In genomic region chr8:123065214-123066100, GRCm38 (mm10) we compare ENCODE assay signal across 8 mouse cellular contexts. TPM values are rescaled to one million over a fixed set of nuclear protein-coding genes. Genes with fewer than 3 reads are reported as not detected.
DNase-seq lines count a peak whose midpoint lies in the region; ATAC-seq and TF ChIP-seq lines count a peak whose summit lies in the region.

No protein-coding gene starts in this region.

- DNase-seq in ES-CJ7 (ENCODE audit: low read depth, low spot score): peak; percentile 98
- peak; percentile 96 for DNase-seq in cerebellum, adult 11 months
- peak; percentile 98 for DNase-seq in forebrain, embryonic 14.5 days (ENCODE audit: low spot score)
- DNase-seq in heart, postnatal 25 days (ENCODE audit: low spot score): peak; percentile 92
- DNase-seq in layer of hippocampus, adult 18-20 months (ENCODE audit: low spot score in 2 of 2): peak; percentile 95 to 97
- DNase-seq in lung, adult 2 months: peak; percentile 92
- DNase-seq in thymus, adult 18-20 months: peak; percentile 90 to 93

- H3K4me1 ChIP-seq in forebrain, embryonic 14.5 days (ENCODE audit: control insufficient read depth, insufficient read depth, low read length): peaks cover 8% of the 10 kb centered on the region; the same call in 1 of the 2 replicates
- peaks cover 8% of the 10 kb centered on the region for H3K4me1 ChIP-seq in lung, adult 2 months (ENCODE audit: control insufficient read depth, insufficient read depth, low read length)

- H3K9me3 ChIP-seq in forebrain, embryonic 14.5 days (replicated peaks; ENCODE audit: control insufficient read depth, low read length): no peaks in the 10 kb centered on the region

- TF ChIP-seq POLR2A in lung, adult 2 months (IDR thresholded peaks at IDR 0.05; ENCODE audit: borderline replicate concordance, extremely low read depth, low read depth, low read length): peak; percentile 97; the same call in 1 of the 2 replicates

- H3K4me3 ChIP-seq in forebrain, embryonic 14.5 days (ENCODE audit: low read depth, low read length): peak overlapping the region; percentile 90
- H3K4me3 ChIP-seq in lung, adult 2 months (replicated peaks; ENCODE audit: extremely low read depth, low read depth, low read length): peak overlapping the region; percentile 83

- TF ChIP-seq CTCF in lung, adult 2 months (IDR thresholded peaks at IDR 0.05; ENCODE audit: insufficient read depth, low read length): peak; percentile 41; the same call in 1 of the 2 replicates

- H3K36me3 ChIP-seq in forebrain, embryonic 14.5 days (ENCODE audit: control insufficient read depth, insufficient read depth, low read length): peaks cover 8% of the 10 kb centered on the region; the same call in 1 of the 2 replicates

- intact Hi-C loops in heart, postnatal 25 days (cut with DNase I): loop anchor here (2.0 to 10.0 kb wide), 4 partner anchors 23 to 381 kb away; partner anchors contain the start of genes Ankrd11 and Rpl13

- peak overlapping the region; percentile 83 for H3K4me2 ChIP-seq in forebrain, embryonic 14.5 days (ENCODE audit: low read length)

- WGBS in forebrain, embryonic 14.5 days: under 1% methylated on average over 77 of the region's 84 CpGs
- under 1% methylated on average over 83 of the region's 84 CpGs for WGBS in lung, adult 2 months

- ATAC-seq in forebrain, embryonic 14.5 days: peak; percentile 98
- peak; percentile 89 for ATAC-seq in neutrophil, adult 5-6 weeks (ENCODE audit: extremely low read depth, insufficient number of reproducible peaks, low FRiP score, poor library complexity, severe bottlenecking)

- H3K27ac ChIP-seq in forebrain, embryonic 14.5 days (ENCODE audit: low read depth, low read length): peak overlapping the region; percentile 90

- H3K9ac ChIP-seq in forebrain, embryonic 14.5 days (ENCODE audit: low read length): peak overlapping the region; percentile 87

- H3K27me3 ChIP-seq in forebrain, embryonic 14.5 days (replicated peaks; ENCODE audit: control insufficient read depth, insufficient read depth, low read length): no peaks in the 10 kb centered on the region

RNA-seq across cellular contexts. Expression of gene Spg7, which starts 2.7 kb away (rescaled TPM):
- 34.2 and 38.2 TPM in 2 replicates for polyA plus RNA-seq in forebrain, embryonic 14.5 days (2014; fragmentation: Nextera tagmentation; extraction: Ambion mirVana)
- total RNA-seq in heart, postnatal 25 days (2021): 10 to 100 TPM; 77.4 to 78.7 TPM
- 10 to 100 TPM; 60.0 to 64.8 TPM for total RNA-seq in layer of hippocampus, adult 18-20 months (2021)
- polyA plus RNA-seq in lung, adult 2 months (2012; rRNA removed): 71.1 and 85.5 TPM in 2 replicates
- 47.3 and 65.8 TPM in 2 replicates for total RNA-seq in neutrophil, adult 5-6 weeks (2017)

RNA-seq across cellular contexts. Expression of gene Ankrd11, which starts 23.4 kb away (rescaled TPM):
- 32.1 and 34.9 TPM in 2 replicates for polyA plus RNA-seq in forebrain, embryonic 14.5 days (2014; fragmentation: Nextera tagmentation; extraction: Ambion mirVana)
- 10 to 100 TPM; 63.7 to 73.0 TPM for total RNA-seq in heart, postnatal 25 days (2021)
- total RNA-seq in layer of hippocampus, adult 18-20 months (2021): 100 to 1,000 TPM; 165 to 176 TPM
- polyA plus RNA-seq in lung, adult 2 months (2012; rRNA removed): 48.7 and 67.5 TPM in 2 replicates
- total RNA-seq in neutrophil, adult 5-6 weeks (2017): 284 and 304 TPM in 2 replicates

RNA-seq across cellular contexts. Expression of gene Rpl13, which starts 36.7 kb away (rescaled TPM):
- 1,075 and 1,254 TPM in 2 replicates for polyA plus RNA-seq in forebrain, embryonic 14.5 days (2014; fragmentation: Nextera tagmentation; extraction: Ambion mirVana)
- 100 to 1,000 TPM; 426 to 434 TPM for total RNA-seq in heart, postnatal 25 days (2021)
- 100 to 1,000 TPM; 467 to 496 TPM for total RNA-seq in layer of hippocampus, adult 18-20 months (2021)
- polyA plus RNA-seq in lung, adult 2 months (2012; rRNA removed): 1,500 and 2,209 TPM in 2 replicates
- 1,023 and 1,109 TPM in 2 replicates for total RNA-seq in neutrophil, adult 5-6 weeks (2017)

RNA-seq across cellular contexts. Expression of gene Cpne7, which starts 51.7 kb away (rescaled TPM):
- polyA plus RNA-seq in forebrain, embryonic 14.5 days (2014; fragmentation: Nextera tagmentation; extraction: Ambion mirVana): 1.0 and 2.7 TPM in 2 replicates
- total RNA-seq in heart, postnatal 25 days (2021): under 1 TPM; 0.36 to 0.39 TPM
- 100 to 1,000 TPM; 273 to 284 TPM for total RNA-seq in layer of hippocampus, adult 18-20 months (2021)
- 1.3 and 1.7 TPM in 2 replicates for polyA plus RNA-seq in lung, adult 2 months (2012; rRNA removed)
- total RNA-seq in neutrophil, adult 5-6 weeks (2017): 0.35 TPM in 1 of 2 replicates, not detected in the other

Comparison
In these comparisons a context has a peak if more than half of its experiments do, and no peak if none do; other contexts are left out.
1. Peak in every context shown above with its lines: DNase-seq, ATAC-seq, H3K4me3 ChIP-seq and H3K27ac ChIP-seq.